Mouse (Mus musculus) urinary bladder, postnatal 14 days (tissue): ENCODE data around the gene 1700017B05Rik.
"Not testable (repeated sequence)": the region's sequence is repeated elsewhere in the genome, so short reads cannot be mapped to it uniquely, and the experiment has no call there.

Experiments used
- DNase-seq: peaks from one replicate; pipeline ENCODE4 v3.0.0; 2021; ENCODE audit warnings: low spot score

Gene 1700017B05Rik

GRCm38 (mm10) chr9:57261913-57262794, at the start of gene 1700017B05Rik:
Gene 1700017B05Rik (minus strand): TSS chr9:57262612.
- DNase-seq = peak; percentile 81

- no peak for DNase-seq
These were observed 48.5 kb upstream of the 1700017B05Rik start for GRCm38 (mm10) chr9:57310895-57311294.

GRCm38 (mm10) chr9:57309353-57309752, 46.9 kb upstream of the 1700017B05Rik start:
- no peak for DNase-seq

GRCm38 (mm10) chr9:57307456-57307855, 45.0 kb upstream of the 1700017B05Rik start:
- no peak for DNase-seq

- not testable (repeated sequence) for DNase-seq
These were observed 42.3 kb upstream of the 1700017B05Rik start for GRCm38 (mm10) chr9:57304716-57305115.

GRCm38 (mm10) chr9:57304251-57304650, 41.8 kb upstream of the 1700017B05Rik start:
- no peak for DNase-seq

GRCm38 (mm10) chr9:57303356-57303755, 40.9 kb upstream of the 1700017B05Rik start:
- DNase-seq = no peak

GRCm38 (mm10) chr9:57300825-57301224, 38.4 kb upstream of the 1700017B05Rik start:
- DNase-seq = no peak

- no peak for DNase-seq
These were observed 37.5 kb upstream of the 1700017B05Rik start for GRCm38 (mm10) chr9:57299790-57300477.

GRCm38 (mm10) chr9:57297938-57298337, 35.5 kb upstream of the 1700017B05Rik start:
- DNase-seq = no peak

GRCm38 (mm10) chr9:57296277-57296676, 33.9 kb upstream of the 1700017B05Rik start:
- no peak for DNase-seq

GRCm38 (mm10) chr9:57295666-57296065, 33.3 kb upstream of the 1700017B05Rik start:
- no peak for DNase-seq

GRCm38 (mm10) chr9:57294905-57295304, 32.5 kb upstream of the 1700017B05Rik start:
- no peak for DNase-seq

GRCm38 (mm10) chr9:57287183-57287582, 24.8 kb upstream of the 1700017B05Rik start:
- DNase-seq = no peak

GRCm38 (mm10) chr9:57283311-57283710, 20.9 kb upstream of the 1700017B05Rik start:
- no peak for DNase-seq

GRCm38 (mm10) chr9:57282686-57283085, 20.3 kb upstream of the 1700017B05Rik start:
- DNase-seq = no peak

- peak; percentile 20 for DNase-seq
These were observed 19.1 kb upstream of the 1700017B05Rik start for GRCm38 (mm10) chr9:57281549-57281948.

GRCm38 (mm10) chr9:57279441-57279840, 17.0 kb upstream of the 1700017B05Rik start:
- DNase-seq = no peak

GRCm38 (mm10) chr9:57278268-57278667, 15.9 kb upstream of the 1700017B05Rik start:
- no peak for DNase-seq

GRCm38 (mm10) chr9:57276311-57276710, 13.9 kb upstream of the 1700017B05Rik start:
- peak; percentile 25 for DNase-seq

GRCm38 (mm10) chr9:57273805-57274494, 11.5 kb upstream of the 1700017B05Rik start:
- no peak for DNase-seq
